Mouse (Mus musculus) myocyte (in vitro differentiated cells): Measurements from ENCODE around the gene Clasp1. TPM values are rescaled to one million over a fixed set of nuclear protein-coding genes. Genes with fewer than 3 reads are reported as not detected.

Source experiments
- H3K27me3 ChIP-seq: one replicate; pipeline ENCODE4 v1.6.1; 2011; ENCODE audit not compliant: control insufficient read depth, insufficient read depth, insufficient read length
- H3K36me3 ChIP-seq: one replicate; pipeline ENCODE4 v1.6.1; 2011; ENCODE audit not compliant: control insufficient read depth, insufficient read depth
- H3K4me2 ChIP-seq: one replicate; pipeline ENCODE4 v1.6.1; 2011; ENCODE audit warnings: low read depth, control low read depth
- H3K4me3 ChIP-seq: one replicate; pipeline ENCODE4 v1.5.1; 2011; ENCODE audit warnings: mild to moderate bottlenecking, control low read depth, moderate library complexity
- H3K79me2 ChIP-seq: one replicate; pipeline ENCODE4 v1.6.1; 2011; ENCODE audit not compliant: control insufficient read depth, insufficient read depth
- H3ac ChIP-seq: one replicate; pipeline ENCODE4 v1.6.1; 2011; ENCODE audit not compliant: control insufficient read depth, insufficient read length
- CEBPB ChIP-seq: IDR thresholded peaks from 2 replicates; pipeline ENCODE4 v1.6.1; 2011; ENCODE audit warnings: mild to moderate bottlenecking, moderate library complexity; ENCODE audit not compliant: poor library complexity, insufficient read depth, severe bottlenecking
- E2F4 ChIP-seq: IDR thresholded peaks from one replicate; pipeline ENCODE4 v1.6.1; 2011; ENCODE audit warnings: mild to moderate bottlenecking, control low read depth, moderate library complexity; ENCODE audit not compliant: insufficient read depth
- MAX ChIP-seq: IDR thresholded peaks from one replicate; pipeline ENCODE4 v1.6.1; 2011; ENCODE audit warnings: low read depth, mild to moderate bottlenecking, control low read depth
- MYOD1 ChIP-seq, 3 experiments: IDR thresholded peaks; one replicate each; pipeline ENCODE4 v1.6.1; 2011; ENCODE audit warnings: control low read depth in 2 of 3, low read depth in 2 of 3, mild to moderate bottlenecking in 2 of 3, moderate library complexity in 1 of 3; ENCODE audit not compliant: insufficient read length in 2 of 3, control insufficient read depth in 1 of 3
- MYOG ChIP-seq, 3 experiments: IDR thresholded peaks; one replicate each; pipeline ENCODE4 v1.6.1; 2011; ENCODE audit warnings: control low read depth in 2 of 3, low read depth in 2 of 3, mild to moderate bottlenecking in 2 of 3; ENCODE audit not compliant: insufficient read length in 2 of 3, control insufficient read depth in 1 of 3, insufficient read depth in 1 of 3
- POLR2A ChIP-seq: IDR thresholded peaks from one replicate; pipeline ENCODE4 v1.6.1; 2011; ENCODE audit warnings: low read depth, mild to moderate bottlenecking, control low read depth, moderate library complexity; ENCODE audit not compliant: insufficient read length
- POLR2AphosphoS2 ChIP-seq: IDR thresholded peaks from one replicate; pipeline ENCODE4 v1.6.1; 2011; ENCODE audit warnings: low read depth, control low read depth; ENCODE audit not compliant: insufficient read length
- REST ChIP-seq: IDR thresholded peaks from one replicate; pipeline ENCODE4 v1.6.1; 2011; ENCODE audit warnings: mild to moderate bottlenecking, control low read depth, moderate library complexity; ENCODE audit not compliant: insufficient read depth, insufficient read length
- SRF ChIP-seq: IDR thresholded peaks from one replicate; pipeline ENCODE4 v1.6.1; 2011; ENCODE audit warnings: low read depth; ENCODE audit not compliant: control insufficient read depth, insufficient read length
- TCF12 ChIP-seq: IDR thresholded peaks from one replicate; pipeline ENCODE4 v1.6.1; 2011; ENCODE audit warnings: mild to moderate bottlenecking, control low read depth; ENCODE audit not compliant: poor library complexity, insufficient read depth, severe bottlenecking
- TCF3 ChIP-seq: IDR thresholded peaks from one replicate; pipeline ENCODE4 v1.6.1; 2011; ENCODE audit warnings: low read depth, control low read depth; ENCODE audit not compliant: insufficient read length
- USF1 ChIP-seq: IDR thresholded peaks from one replicate; pipeline ENCODE4 v1.6.1; 2011; ENCODE audit warnings: low read depth, mild to moderate bottlenecking, control low read depth, moderate library complexity
- polyA plus RNA-seq: library from polyadenylated mRNA; unstranded; fragments of >200 nt; fragmentation: generic; extraction: Trizol; gene quantifications from one replicate; pipeline ENCODE4 v1.2.1, GENCODE M21; 2012; ENCODE audit warnings: missing spikeins

The Clasp1 gene
- polyA plus RNA-seq, 1 experiment = 31.1 TPM

DNA sequence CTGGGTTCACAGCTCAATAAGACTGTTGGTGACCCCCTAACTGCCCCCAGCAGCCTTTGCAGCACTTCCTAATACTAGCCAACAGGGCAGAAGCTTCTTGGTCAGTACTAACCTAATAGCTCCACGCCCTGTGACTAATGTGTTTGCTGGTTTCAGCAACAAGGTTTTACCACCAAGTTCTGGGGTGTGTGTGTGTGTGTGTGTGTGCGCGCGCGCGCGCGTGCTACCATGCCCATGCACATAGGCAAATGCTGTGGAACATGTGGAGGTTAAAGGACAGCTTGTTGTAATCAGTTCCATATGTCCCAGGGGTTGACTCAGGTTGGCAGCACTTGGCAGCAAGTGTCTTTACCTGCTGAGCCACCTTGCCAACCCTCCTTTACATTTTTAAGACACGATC lies 105.7 kb downstream of the Clasp1 start:
- no peaks in the 10 kb centered on the region for H3K27me3 ChIP-seq
- H3K79me2 ChIP-seq = no peaks in the 10 kb centered on the region
- no peak overlapping the region for H3ac ChIP-seq
- H3K36me3 ChIP-seq = peaks cover 8% of the 10 kb centered on the region
- H3K4me2 ChIP-seq = no peak overlapping the region
- H3K4me3 ChIP-seq = no peak overlapping the region
- no peak for TF ChIP-seq MAX
- no peak for TF ChIP-seq E2F4
- no peak for TF ChIP-seq REST
- TF ChIP-seq MYOG (IDR thresholded peaks at IDR 0.05; ENCODE audit: control insufficient read depth in 1 of 3, insufficient read depth in 1 of 3, insufficient read length in 2 of 3, low read depth in 2 of 3) = no peak
- TF ChIP-seq MYOD1 (IDR thresholded peaks at IDR 0.05; ENCODE audit: control insufficient read depth in 1 of 3, insufficient read length in 2 of 3, low read depth in 2 of 3) = no peak
- TF ChIP-seq POLR2A = no peak
- TF ChIP-seq SRF = no peak
- no peak for TF ChIP-seq CEBPB
- no peak for TF ChIP-seq USF1

DNA sequence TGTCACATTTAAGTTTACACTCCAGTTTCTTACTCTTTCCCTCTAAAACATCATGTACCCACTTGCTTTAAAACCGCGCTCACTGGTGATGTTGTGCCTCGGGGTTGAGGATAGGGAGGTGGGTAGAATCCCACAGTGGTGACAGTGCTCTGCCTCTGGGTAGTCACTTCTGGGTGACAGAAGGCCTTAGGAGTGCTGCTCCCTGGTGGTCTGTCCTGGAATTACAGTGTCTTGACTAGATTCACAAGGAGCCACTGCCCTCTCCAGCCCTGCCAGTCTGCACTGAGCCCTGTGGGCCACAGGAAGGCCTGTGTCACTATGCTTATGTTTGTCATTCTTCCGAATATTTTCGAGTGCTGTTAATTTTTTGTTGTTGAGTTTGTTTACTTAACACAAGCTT lies 109.5 kb downstream of the Clasp1 start:
- Histone ChIP-seq H3K4me3 (no peak overlapping the region), H3ac (no peak overlapping the region), H3K79me2 (no peaks in the 10 kb centered on the region), H3K4me2 (no peak overlapping the region), H3K27me3 (no peaks in the 10 kb centered on the region), H3K36me3 (peaks cover 27% of the 10 kb centered on the region)
- TF ChIP-seq POLR2A (no peak), MYOG (IDR thresholded peaks at IDR 0.05; ENCODE audit: control insufficient read depth in 1 of 3, insufficient read depth in 1 of 3, insufficient read length in 2 of 3, low read depth in 2 of 3) (no peak)

DNA sequence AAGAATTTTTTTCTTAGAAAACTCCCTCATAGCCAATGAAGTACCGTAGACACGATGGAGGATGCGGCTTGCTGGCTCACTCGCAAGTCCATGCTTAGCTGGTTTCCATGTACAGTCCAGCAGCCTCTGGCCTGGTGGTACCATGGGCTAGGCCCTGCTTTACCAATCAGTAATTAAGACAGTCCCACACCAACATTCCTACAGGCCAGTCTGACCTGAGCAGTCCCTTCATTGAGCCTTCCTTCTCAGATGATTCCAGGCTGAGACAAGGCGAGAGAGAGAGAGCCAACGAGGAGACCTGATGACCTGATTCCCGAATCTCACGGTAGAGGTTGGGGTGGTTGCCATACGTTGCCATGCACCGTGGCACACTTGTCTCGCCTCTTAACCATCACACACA lies 111.7 kb downstream of the Clasp1 start:
- Histone ChIP-seq H3K27me3 (no peaks in the 10 kb centered on the region), H3K79me2 (no peaks in the 10 kb centered on the region), H3K36me3 (peaks cover 37% of the 10 kb centered on the region), H3K4me2 (no peak overlapping the region), H3K4me3 (no peak overlapping the region), H3ac (no peak overlapping the region)
- TF ChIP-seq POLR2AphosphoS2 (no peak), E2F4 (no peak), MYOD1 (IDR thresholded peaks at IDR 0.05; ENCODE audit: control insufficient read depth in 1 of 3, insufficient read length in 2 of 3, low read depth in 2 of 3) (no peak), CEBPB (no peak), POLR2A (no peak), USF1 (no peak)

GRCm38 (mm10) chr1:118501691-118502090 lies 112.8 kb downstream of the Clasp1 start:
- no peaks in the 10 kb centered on the region for H3K79me2 ChIP-seq
- H3ac ChIP-seq = no peak overlapping the region
- no peaks in the 10 kb centered on the region for H3K27me3 ChIP-seq
- TF ChIP-seq SRF (no peak), E2F4 (no peak), USF1 (no peak), TCF3 (no peak), TCF12 (no peak), MAX (no peak), REST (no peak), POLR2AphosphoS2 (no peak), MYOD1 (IDR thresholded peaks at IDR 0.05; ENCODE audit: control insufficient read depth in 1 of 3, insufficient read length in 2 of 3, low read depth in 2 of 3) (no peak), POLR2A (no peak), CEBPB (no peak), MYOG (IDR thresholded peaks at IDR 0.05; ENCODE audit: control insufficient read depth in 1 of 3, insufficient read depth in 1 of 3, insufficient read length in 2 of 3, low read depth in 2 of 3) (no peak)
- H3K4me3 ChIP-seq = no peak overlapping the region
- H3K4me2 ChIP-seq = no peak overlapping the region
- H3K36me3 ChIP-seq = peaks cover 40% of the 10 kb centered on the region

DNA sequence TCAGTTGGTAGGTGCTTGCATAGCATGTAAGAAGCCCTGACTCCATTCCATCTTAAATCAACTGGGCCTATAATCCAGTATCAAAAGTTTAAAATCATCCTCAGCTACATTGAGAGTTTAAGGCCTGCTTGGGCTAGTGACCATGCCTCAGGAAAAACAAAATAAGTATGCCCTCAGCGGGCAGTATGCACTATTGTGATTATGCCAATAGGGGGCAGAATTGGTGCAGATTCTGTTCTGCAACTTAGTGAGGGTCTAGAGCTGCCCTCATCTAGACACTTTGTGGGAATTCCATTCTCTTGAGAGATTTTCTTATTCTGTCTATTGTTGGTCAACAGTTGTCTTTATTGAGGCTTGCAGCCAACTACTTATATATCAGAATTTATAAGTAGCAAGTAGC lies 116.9 kb downstream of the Clasp1 start:
- no peak overlapping the region for H3ac ChIP-seq
- H3K4me2 ChIP-seq = no peak overlapping the region
- peaks cover 50% of the 10 kb centered on the region for H3K36me3 ChIP-seq
- TF ChIP-seq E2F4 (no peak), REST (no peak), SRF (no peak), USF1 (no peak), TCF3 (no peak), CEBPB (no peak), TCF12 (no peak), MYOD1 (IDR thresholded peaks at IDR 0.05; ENCODE audit: control insufficient read depth in 1 of 3, insufficient read length in 2 of 3, low read depth in 2 of 3) (no peak), POLR2A (no peak)
- H3K4me3 ChIP-seq = no peak overlapping the region
- H3K27me3 ChIP-seq = no peaks in the 10 kb centered on the region
- no peaks in the 10 kb centered on the region for H3K79me2 ChIP-seq
